Mouse (Mus musculus) neural tube, embryonic 12.5 days (tissue): ENCODE measurements around the gene Slc25a27. TPM values are rescaled to one million over a fixed set of nuclear protein-coding genes. Genes with fewer than 3 reads are reported as not detected.

Experiments
- ATAC-seq: fragments of 200-750 bp; cut with Nextera tagmentation; 2 replicates; pipeline ENCODE4 v1.8.0; 2017; ENCODE audit warnings: low read depth, mild to moderate bottlenecking, moderate TSS enrichment, moderate library complexity; ENCODE audit not compliant: low FRiP score
- H3K27ac ChIP-seq: fragments of 300-500 bp; sonication (generic); 2 replicates; pipeline ENCODE4 v1.5.1; 2016
- H3K27me3 ChIP-seq: fragments of 300-500 bp; sonication (generic); replicated peaks from 2 replicates; pipeline ENCODE4 v1.6.1; 2016; ENCODE audit warnings: mild to moderate bottlenecking
- H3K36me3 ChIP-seq: fragments of 300-500 bp; sonication (generic); 2 replicates; pipeline ENCODE4 v1.6.1; 2016; ENCODE audit warnings: mild to moderate bottlenecking
- H3K4me1 ChIP-seq: fragments of 300-500 bp; sonication (generic); 2 replicates; pipeline ENCODE4 v1.6.1; 2016
- H3K4me2 ChIP-seq: fragments of 300-500 bp; sonication (generic); replicated peaks from 2 replicates; pipeline ENCODE4 v1.6.1; 2016; ENCODE audit warnings: mild to moderate bottlenecking
- H3K4me3 ChIP-seq: fragments of 300-500 bp; sonication (generic); 2 replicates; pipeline ENCODE4 v1.5.1; 2016
- H3K9ac ChIP-seq: fragments of 300-500 bp; sonication (generic); 2 replicates; pipeline ENCODE4 v1.6.1; 2016; ENCODE audit warnings: mild to moderate bottlenecking
- H3K9me3 ChIP-seq: fragments of 300-500 bp; sonication (generic); 2 replicates; pipeline ENCODE4 v1.6.1; 2016; ENCODE audit warnings: mild to moderate bottlenecking
- WGBS: fragments of 180-500 bp; shearing (Covaris S2); methylation state at CpG from one replicate; pipeline ENCODE4 v1.1.7; 2016; 5-methylcytosine and 5-hydroxymethylcytosine counted together
- polyA plus RNA-seq: library from polyadenylated mRNA; unstranded; fragments of >200 nt; fragmentation: Nextera tagmentation; extraction: Ambion mirVana; gene quantifications from 2 replicates; pipeline ENCODE4 v1.2.1, GENCODE M21; 2016

Slc25a27 gene
- polyA plus RNA-seq, result 88.3 and 99.6 TPM in 2 replicates

- peak within 1 kb of the TSS; percentile 86 for H3K4me3 ChIP-seq
- WGBS, result under 1% methylated on average over 41 of the region's 41 CpGs
Observed at GRCm38 (mm10) chr17:43666576-43667289, at the start of gene Slc25a27. TSS of gene Slc25a27 (minus strand) at chr17:43667214.

GRCm38 (mm10) chr17:43716601-43717000, 49.6 kb upstream of the Slc25a27 start:
- Histone ChIP-seq H3K27ac (no peak overlapping the region), H3K9me3 (no peaks in the 10 kb centered on the region), H3K27me3 (no peaks in the 10 kb centered on the region), H3K4me1 (no peaks in the 10 kb centered on the region), H3K36me3 (no peaks in the 10 kb centered on the region), H3K4me2 (no peak overlapping the region), H3K4me3 (no peak overlapping the region), H3K9ac (no peak overlapping the region)
- no peak for ATAC-seq
- 68% methylated on average over 7 of the region's 7 CpGs for WGBS

More at GRCm38 (mm10) chr17:43666576-43667289, at the start of gene Slc25a27:
- Histone ChIP-seq H3K27me3 (no peaks in the 10 kb centered on the region), H3K36me3 (peaks cover 10% of the 10 kb centered on the region; the same call in 1 of the 2 replicates), H3K4me2 (peak within 1 kb of the TSS; percentile 82), H3K9ac (peak within 1 kb of the TSS; percentile 85), H3K4me1 (peaks cover 16% of the 10 kb centered on the region), H3K9me3 (no peaks in the 10 kb centered on the region), H3K27ac (no peak within 1 kb of the TSS)
- ATAC-seq, result peak; percentile 98

- Histone ChIP-seq H3K4me3 (no peak overlapping the region), H3K27ac (no peak overlapping the region), H3K4me1 (no peaks in the 10 kb centered on the region), H3K9ac (no peak overlapping the region), H3K27me3 (no peaks in the 10 kb centered on the region), H3K9me3 (no peaks in the 10 kb centered on the region), H3K4me2 (no peak overlapping the region), H3K36me3 (no peaks in the 10 kb centered on the region)
- 83% methylated on average over 3 of the region's 3 CpGs for WGBS
- ATAC-seq, result no peak
Observed at GRCm38 (mm10) chr17:43714191-43714590, 47.2 kb upstream of the Slc25a27 start.

GRCm38 (mm10) chr17:43711557-43712352, 44.7 kb upstream of the Slc25a27 start:
- no peak for ATAC-seq
- Histone ChIP-seq H3K9me3 (no peaks in the 10 kb centered on the region), H3K36me3 (no peaks in the 10 kb centered on the region), H3K4me2 (no peak overlapping the region), H3K9ac (no peak overlapping the region), H3K4me1 (no peaks in the 10 kb centered on the region), H3K27ac (no peak overlapping the region), H3K4me3 (no peak overlapping the region), H3K27me3 (no peaks in the 10 kb centered on the region)
- WGBS, result 88% methylated on average over 7 of the region's 7 CpGs

- H3K4me2 ChIP-seq, result no peak overlapping the region
- 85% methylated on average over 3 of the region's 3 CpGs for WGBS
- H3K27ac ChIP-seq, result no peak overlapping the region
- H3K4me1 ChIP-seq, result no peaks in the 10 kb centered on the region
- no peaks in the 10 kb centered on the region for H3K36me3 ChIP-seq
- H3K9me3 ChIP-seq, result no peaks in the 10 kb centered on the region
- no peak for ATAC-seq
- no peaks in the 10 kb centered on the region for H3K27me3 ChIP-seq
- H3K9ac ChIP-seq, result no peak overlapping the region
- H3K4me3 ChIP-seq, result no peak overlapping the region
Observed at GRCm38 (mm10) chr17:43707254-43707653, 40.2 kb upstream of the Slc25a27 start.

GRCm38 (mm10) chr17:43706749-43707148, 39.7 kb upstream of the Slc25a27 start:
- no peak overlapping the region for H3K27ac ChIP-seq
- H3K4me3 ChIP-seq, result no peak overlapping the region
- no peaks in the 10 kb centered on the region for H3K9me3 ChIP-seq
- H3K9ac ChIP-seq, result no peak overlapping the region
- no peaks in the 10 kb centered on the region for H3K36me3 ChIP-seq
- no peaks in the 10 kb centered on the region for H3K4me1 ChIP-seq
- H3K4me2 ChIP-seq, result no peak overlapping the region
- WGBS, result 95% methylated on average over 3 of the region's 3 CpGs
- no peaks in the 10 kb centered on the region for H3K27me3 ChIP-seq
- no peak for ATAC-seq

GRCm38 (mm10) chr17:43704216-43704930, 37.4 kb upstream of the Slc25a27 start:
- H3K27ac ChIP-seq, result no peak overlapping the region
- ATAC-seq, result no peak
- H3K9ac ChIP-seq, result no peak overlapping the region
- no peak overlapping the region for H3K4me2 ChIP-seq
- H3K27me3 ChIP-seq, result no peaks in the 10 kb centered on the region
- H3K4me3 ChIP-seq, result no peak overlapping the region
- no peaks in the 10 kb centered on the region for H3K4me1 ChIP-seq
- no peaks in the 10 kb centered on the region for H3K36me3 ChIP-seq
- no peaks in the 10 kb centered on the region for H3K9me3 ChIP-seq
- WGBS, result 88% methylated on average over 12 of the region's 12 CpGs

GRCm38 (mm10) chr17:43701060-43701459, 34.0 kb upstream of the Slc25a27 start:
- H3K36me3 ChIP-seq, result no peaks in the 10 kb centered on the region
- no peak overlapping the region for H3K9ac ChIP-seq
- no peak for ATAC-seq
- H3K27me3 ChIP-seq, result no peaks in the 10 kb centered on the region
- 77% methylated on average over 6 of the region's 6 CpGs for WGBS
- no peaks in the 10 kb centered on the region for H3K9me3 ChIP-seq
- no peak overlapping the region for H3K4me3 ChIP-seq
- H3K27ac ChIP-seq, result no peak overlapping the region
- no peak overlapping the region for H3K4me2 ChIP-seq
- H3K4me1 ChIP-seq, result no peaks in the 10 kb centered on the region

GRCm38 (mm10) chr17:43698997-43699649, 32.1 kb upstream of the Slc25a27 start:
- H3K4me1 ChIP-seq, result no peaks in the 10 kb centered on the region
- no peaks in the 10 kb centered on the region for H3K9me3 ChIP-seq
- ATAC-seq, result peak; percentile 56; the same call in 1 of the 2 replicates
- 0 out of 2 replicates have a peak overlapping the region, but pooled peaks have one; percentile 20 for H3K4me2 ChIP-seq
- peaks cover 5% of the 10 kb centered on the region; the same call in 1 of the 2 replicates for H3K36me3 ChIP-seq
- no peak overlapping the region for H3K4me3 ChIP-seq
- H3K27ac ChIP-seq, result no peak overlapping the region
- WGBS, result 46% methylated on average over 14 of the region's 14 CpGs
- no peak overlapping the region for H3K9ac ChIP-seq
- H3K27me3 ChIP-seq, result no peaks in the 10 kb centered on the region

- 83% methylated on average over 9 of the region's 9 CpGs for WGBS
- no peak overlapping the region for H3K4me2 ChIP-seq
- 0 out of 2 replicates have a peak, but pooled peaks cover 5% of the 10 kb centered on the region for H3K36me3 ChIP-seq
Observed at GRCm38 (mm10) chr17:43689591-43689990, 22.6 kb upstream of the Slc25a27 start.

GRCm38 (mm10) chr17:43684638-43685037, 17.6 kb upstream of the Slc25a27 start:
- no peaks in the 10 kb centered on the region for H3K27me3 ChIP-seq
- H3K9me3 ChIP-seq, result no peaks in the 10 kb centered on the region
- no peak for ATAC-seq
- H3K4me1 ChIP-seq, result no peaks in the 10 kb centered on the region
- no peak overlapping the region for H3K27ac ChIP-seq
- no peak overlapping the region for H3K4me2 ChIP-seq
- no peak overlapping the region for H3K9ac ChIP-seq
- H3K36me3 ChIP-seq, result 0 out of 2 replicates have a peak, but pooled peaks cover 5% of the 10 kb centered on the region
- 90% methylated on average over 5 of the region's 5 CpGs for WGBS
- no peak overlapping the region for H3K4me3 ChIP-seq

More at GRCm38 (mm10) chr17:43689591-43689990, 22.6 kb upstream of the Slc25a27 start:
- H3K9me3 ChIP-seq, result no peaks in the 10 kb centered on the region
- no peak overlapping the region for H3K4me3 ChIP-seq
- H3K27me3 ChIP-seq, result no peaks in the 10 kb centered on the region
- H3K27ac ChIP-seq, result no peak overlapping the region
- no peaks in the 10 kb centered on the region for H3K4me1 ChIP-seq
- ATAC-seq, result no peak
- H3K9ac ChIP-seq, result no peak overlapping the region
